Mouse (Mus musculus) embryonic facial prominence, embryonic 14.5 days (tissue): ENCODE measurements around the gene Gm5415. TPM values are rescaled to one million over a fixed set of nuclear protein-coding genes. Genes with fewer than 3 reads are reported as not detected.
A peak's percentile ranks its signal among the peaks of the same experiment; 100 is the strongest.
"Not testable (repeated sequence)": the region's sequence is repeated elsewhere in the genome, so short reads cannot be mapped to it uniquely, and the experiment has no call there.

Source experiments
- ATAC-seq: fragments of 200-750 bp; cut with Nextera tagmentation; 2 replicates; pipeline ENCODE4 v1.8.0; 2017; ENCODE audit warnings: low read depth, moderate number of reproducible peaks, moderate TSS enrichment
- DNase-seq: peaks from one replicate; pipeline ENCODE4 v3.0.0-alpha.2; 2015; ENCODE audit warnings: low spot score
- H3K27ac ChIP-seq: fragments of 300-500 bp; sonication (generic); replicated peaks from 2 replicates; pipeline ENCODE4 v1.5.1; 2014; ENCODE audit warnings: low read depth, mild to moderate bottlenecking, low read length, moderate library complexity
- H3K27me3 ChIP-seq: fragments of 300-500 bp; sonication (generic); replicated peaks from 2 replicates; pipeline ENCODE4 v1.6.1; 2014; ENCODE audit warnings: low read length; ENCODE audit not compliant: control insufficient read depth, insufficient read depth
- H3K36me3 ChIP-seq: fragments of 300-500 bp; sonication (generic); 2 replicates; pipeline ENCODE4 v1.6.1; 2014; ENCODE audit warnings: low read length, mixed read lengths; ENCODE audit not compliant: control insufficient read depth, insufficient read depth
- H3K4me1 ChIP-seq: fragments of 300-500 bp; sonication (generic); 2 replicates; pipeline ENCODE4 v1.6.1; 2014; ENCODE audit warnings: antibody characterized with exemption, low read length; ENCODE audit not compliant: control insufficient read depth, insufficient read depth
- H3K4me2 ChIP-seq: fragments of 300-500 bp; sonication (generic); 2 replicates; pipeline ENCODE4 v1.6.1; 2014; ENCODE audit warnings: low read depth, mild to moderate bottlenecking, low read length, moderate library complexity, mixed read lengths
- H3K4me3 ChIP-seq: fragments of 300-500 bp; sonication (generic); 2 replicates; pipeline ENCODE4 v1.5.1; 2014; ENCODE audit warnings: low read depth, mild to moderate bottlenecking, low read length
- H3K9ac ChIP-seq: fragments of 300-500 bp; sonication (generic); 2 replicates; pipeline ENCODE4 v1.6.1; 2014; ENCODE audit warnings: low read depth, mild to moderate bottlenecking, low read length, moderate library complexity, mixed read lengths
- H3K9me3 ChIP-seq: fragments of 300-500 bp; sonication (generic); 2 replicates; pipeline ENCODE4 v1.6.1; 2016; ENCODE audit warnings: low read length; ENCODE audit not compliant: control insufficient read depth
- WGBS: fragments of 180-500 bp; shearing (Covaris S2); extraction: QIAGEN DNeasy Blood & Tissue Kit; methylation state at CpG from one replicate; pipeline ENCODE4 v1.1.7; 2014; 5-methylcytosine and 5-hydroxymethylcytosine counted together
- polyA plus RNA-seq: library from polyadenylated mRNA; unstranded; fragments of >200 nt; fragmentation: Nextera tagmentation; extraction: Ambion mirVana; gene quantifications from 2 replicates; pipeline ENCODE4 v1.2.1, GENCODE M21; 2014

The Gm5415 gene
- polyA plus RNA-seq = 0.07 and 0.11 TPM in 2 replicates

DNA sequence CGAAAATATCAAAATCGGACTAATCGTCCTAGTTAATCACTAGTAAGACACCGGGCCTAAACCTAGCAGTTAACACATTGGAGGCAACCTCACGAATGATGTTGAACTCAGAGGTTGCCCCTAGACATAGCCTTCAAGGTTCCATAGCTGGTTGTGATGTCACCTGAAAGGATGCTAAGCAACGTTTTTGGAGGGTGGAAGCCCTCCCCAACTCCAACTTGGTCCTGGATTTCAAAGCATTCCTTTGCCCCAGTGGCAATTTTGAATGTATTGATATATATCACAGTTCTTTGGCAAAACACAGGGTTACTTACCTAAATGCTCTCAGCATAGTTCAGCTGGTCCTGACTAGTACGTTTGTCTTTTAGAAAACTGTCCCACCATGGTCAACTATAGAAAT, at the start of gene Gm5415:
Gene Gm5415 (minus strand): TSS at position 101 of the 400 bp plus-strand sequence.
- H3K27me3 ChIP-seq = not testable (repeated sequence)
- 81% methylated on average over 2 of the region's 7 CpGs for WGBS

DNA sequence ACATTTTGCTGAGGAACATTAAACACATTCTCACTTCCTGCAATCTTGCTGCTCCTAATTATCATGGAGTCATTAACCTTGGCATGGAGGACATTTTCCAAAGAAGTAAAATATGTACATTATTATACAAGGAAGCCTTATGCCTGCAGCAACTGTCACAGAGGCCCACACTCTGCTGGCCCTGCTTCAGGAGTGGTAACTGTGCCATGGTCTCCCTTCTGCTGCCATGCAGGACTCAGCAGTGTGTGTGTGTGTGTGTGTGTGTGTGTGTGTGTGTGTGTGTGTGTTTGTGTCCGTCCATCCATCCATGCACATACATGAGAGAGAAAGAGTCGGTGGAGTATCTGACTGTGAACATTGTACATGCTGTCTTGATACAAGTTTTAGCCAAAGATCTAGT, 21.8 kb upstream of the Gm5415 start:
- H3K4me3 ChIP-seq = no peak overlapping the region
- H3K9me3 ChIP-seq = no peaks in the 10 kb centered on the region
- no peak overlapping the region for H3K27ac ChIP-seq
- no peaks in the 10 kb centered on the region for H3K4me1 ChIP-seq
- H3K27me3 ChIP-seq = no peaks in the 10 kb centered on the region
- no peak overlapping the region for H3K4me2 ChIP-seq
- 85% methylated on average over 2 of the region's 2 CpGs for WGBS
- no peak for ATAC-seq
- no peak overlapping the region for H3K9ac ChIP-seq
- no peak for DNase-seq
- no peaks in the 10 kb centered on the region for H3K36me3 ChIP-seq

More for the DNA sequence above, at the start of gene Gm5415:
- H3K27ac ChIP-seq, H3K4me1 ChIP-seq, ATAC-seq, H3K4me2 ChIP-seq, DNase-seq, H3K4me3 ChIP-seq, H3K9me3 ChIP-seq, H3K9ac ChIP-seq, H3K36me3 ChIP-seq: not testable (repeated sequence)

DNA sequence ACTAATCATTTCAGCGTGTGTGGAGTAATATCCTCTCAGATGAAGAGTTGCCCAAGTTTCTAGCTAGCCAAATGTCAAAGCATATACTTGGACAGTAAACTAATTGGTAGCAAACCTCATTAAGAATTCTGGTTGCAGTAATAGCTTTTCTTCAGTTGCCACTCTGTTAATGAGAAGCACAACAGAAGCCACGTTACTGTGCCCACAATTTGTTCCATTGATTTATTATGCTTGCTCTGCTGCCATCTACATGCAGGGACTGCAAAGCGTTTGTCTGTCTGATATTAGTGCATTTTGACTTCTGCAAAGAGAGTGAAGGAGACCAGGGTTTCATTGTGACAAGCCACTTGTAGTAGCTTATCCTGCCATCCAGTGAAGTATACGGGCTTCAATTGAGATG, 6.8 kb upstream of the Gm5415 start:
- 48% methylated on average over 4 of the region's 4 CpGs for WGBS
- Histone ChIP-seq H3K27me3 (no peaks in the 10 kb centered on the region), H3K9me3 (no peaks in the 10 kb centered on the region), H3K36me3 (no peaks in the 10 kb centered on the region), H3K9ac (no peak overlapping the region), H3K4me3 (no peak overlapping the region), H3K27ac (no peak overlapping the region), H3K4me2 (no peak overlapping the region), H3K4me1 (no peaks in the 10 kb centered on the region)
- ATAC-seq (no peak), DNase-seq (peak; percentile 26)

DNA sequence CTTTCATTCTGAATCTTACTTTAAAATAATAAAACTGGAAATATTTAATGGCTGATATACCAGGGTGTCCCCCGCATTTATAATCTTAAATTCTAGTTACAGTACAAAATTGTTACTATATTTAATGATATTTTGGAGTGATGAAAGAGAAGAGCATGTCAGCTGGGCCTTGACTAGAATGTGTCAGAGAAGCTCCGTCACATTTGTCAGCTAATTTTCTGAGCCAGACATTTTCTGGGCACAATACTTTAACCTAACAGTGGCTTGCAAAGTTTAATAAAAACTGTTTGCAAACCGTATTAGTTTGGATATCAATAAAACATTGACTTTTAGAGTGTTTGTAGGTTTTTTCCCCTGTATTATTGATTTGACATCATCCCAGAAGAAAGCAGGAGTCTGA, 6.4 kb upstream of the Gm5415 start:
- H3K9me3 ChIP-seq = no peaks in the 10 kb centered on the region
- DNase-seq = no peak
- no peak for ATAC-seq
- no peak overlapping the region for H3K27ac ChIP-seq
- H3K9ac ChIP-seq = no peak overlapping the region
- H3K4me3 ChIP-seq = no peak overlapping the region
- no peaks in the 10 kb centered on the region for H3K36me3 ChIP-seq
- H3K4me1 ChIP-seq = no peaks in the 10 kb centered on the region
- no peaks in the 10 kb centered on the region for H3K27me3 ChIP-seq
- H3K4me2 ChIP-seq = no peak overlapping the region
- 82% methylated on average over 3 of the region's 3 CpGs for WGBS

DNA sequence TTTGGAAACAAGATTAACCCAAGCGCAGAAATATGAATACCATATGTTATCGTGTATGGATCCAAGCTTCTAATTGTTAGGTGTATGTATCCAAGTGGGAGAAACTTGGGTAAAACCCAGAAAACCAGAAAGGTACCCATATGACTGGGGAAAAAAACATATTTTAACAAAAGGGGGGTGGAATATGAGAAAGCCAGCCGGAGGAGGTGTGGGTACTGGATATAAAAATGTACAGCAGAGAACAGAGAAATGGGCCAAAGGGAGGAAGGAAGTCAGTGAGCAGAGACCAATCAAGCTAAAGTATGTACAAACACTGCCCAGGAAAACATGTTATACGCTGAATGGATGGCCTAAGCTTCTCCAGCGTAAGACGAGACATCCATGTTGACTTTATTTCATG, 43.7 kb downstream of the Gm5415 start:
- Histone ChIP-seq H3K4me1 (no peaks in the 10 kb centered on the region), H3K9me3 (no peaks in the 10 kb centered on the region), H3K27me3 (no peaks in the 10 kb centered on the region), H3K9ac (no peak overlapping the region), H3K4me3 (no peak overlapping the region), H3K36me3 (no peaks in the 10 kb centered on the region), H3K4me2 (no peak overlapping the region), H3K27ac (no peak overlapping the region)
- DNase-seq (peak; percentile 5), ATAC-seq (no peak)
- WGBS = 74% methylated on average over 6 of the region's 6 CpGs
